Mouse (Mus musculus): ENCODE results near the gene Clta.

Gene Clta

DNA sequence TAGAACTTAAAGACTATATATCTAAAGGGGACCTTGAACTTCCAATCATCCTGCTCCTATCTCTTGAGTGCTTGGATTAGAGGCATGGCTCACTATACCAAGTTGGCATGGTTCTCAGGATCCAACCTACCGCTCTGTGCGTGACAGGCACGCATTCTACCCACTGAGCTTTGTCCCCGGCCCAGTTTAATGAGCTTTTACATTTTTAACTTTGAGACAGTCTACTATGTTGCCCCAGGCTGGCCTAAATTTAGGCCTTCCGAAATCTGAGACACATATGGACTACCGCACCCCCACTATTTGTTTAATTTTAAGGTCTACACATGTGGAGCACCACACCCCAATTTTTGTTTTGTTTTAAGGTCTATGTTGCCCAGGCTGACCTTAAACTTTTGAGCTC lies 23.4 kb upstream of the Clta start:
- no peak for DNase-seq

DNA sequence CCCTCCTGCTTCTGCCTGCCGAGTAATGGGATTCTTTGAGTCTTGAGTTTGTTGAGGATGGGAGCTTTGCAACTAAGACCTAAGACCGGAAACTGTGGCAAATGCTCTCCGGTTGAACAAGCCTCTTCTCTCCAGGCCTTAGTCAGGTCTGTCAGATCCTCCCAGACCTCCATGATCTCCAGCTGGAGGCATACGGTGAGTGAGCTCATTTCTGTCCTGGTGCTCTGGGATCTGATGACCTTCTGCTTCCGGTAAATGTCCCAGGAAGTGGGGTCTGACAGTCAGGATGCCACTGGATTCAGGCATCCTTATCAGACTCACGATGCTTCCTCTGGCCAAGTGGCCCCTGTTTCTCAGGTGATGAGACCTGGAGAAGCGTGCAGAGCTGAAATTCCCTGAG lies 23.0 kb upstream of the Clta start:
- DNase-seq, result no peak

GRCm38 (mm10) chr4:43982053-43982732 lies 22.1 kb upstream of the Clta start:
- DNase-seq, result peak; percentile 91 to 93

- no peak for DNase-seq
These were observed 21.1 kb upstream of the Clta start, which contains the start of gene Ccin for GRCm38 (mm10) chr4:43983181-43983580. TSS of gene Ccin (plus strand) at chr4:43983483.

- no peak for DNase-seq
These were observed 20.5 kb upstream of the Clta start for GRCm38 (mm10) chr4:43983756-43984155.

DNA sequence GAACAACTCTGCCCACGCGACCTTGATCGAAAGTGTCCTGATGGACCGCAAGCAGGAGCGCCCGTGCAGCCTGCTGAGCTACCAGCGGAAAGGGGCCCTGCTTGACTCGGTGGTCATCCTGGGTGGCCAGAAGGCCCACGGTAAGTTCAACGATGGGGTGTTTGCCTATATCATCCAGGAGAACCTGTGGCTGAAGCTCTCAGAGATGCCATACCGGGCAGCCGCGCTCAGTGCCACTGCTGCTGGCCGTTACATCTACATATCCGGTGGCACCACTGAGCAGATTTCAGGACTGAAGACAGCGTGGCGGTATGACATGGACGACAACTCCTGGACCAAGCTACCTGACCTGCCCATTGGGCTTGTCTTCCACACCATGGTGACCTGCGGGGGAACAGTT lies 19.9 kb upstream of the Clta start:
- DNase-seq, result no peak

DNA sequence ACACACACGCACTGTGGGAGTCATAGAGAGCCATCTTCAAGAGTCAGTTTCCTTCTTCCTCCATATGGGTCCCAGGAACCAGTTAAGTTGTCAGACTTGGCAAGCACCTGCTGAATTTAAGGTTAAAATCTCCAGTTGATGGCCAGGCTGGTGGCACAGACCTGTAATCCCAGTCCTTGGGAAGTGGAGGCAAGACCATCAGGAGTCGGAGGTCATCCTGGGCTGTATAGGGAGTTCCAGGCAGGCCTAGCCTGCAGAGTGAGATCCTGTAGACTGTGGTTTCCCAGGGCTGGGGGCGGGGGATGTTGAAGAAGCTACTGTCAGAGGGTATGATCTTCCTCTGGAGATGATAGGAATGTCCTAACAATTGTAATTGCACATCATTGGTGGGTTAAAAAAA lies 15.3 kb upstream of the Clta start:
- no peak for DNase-seq

DNA sequence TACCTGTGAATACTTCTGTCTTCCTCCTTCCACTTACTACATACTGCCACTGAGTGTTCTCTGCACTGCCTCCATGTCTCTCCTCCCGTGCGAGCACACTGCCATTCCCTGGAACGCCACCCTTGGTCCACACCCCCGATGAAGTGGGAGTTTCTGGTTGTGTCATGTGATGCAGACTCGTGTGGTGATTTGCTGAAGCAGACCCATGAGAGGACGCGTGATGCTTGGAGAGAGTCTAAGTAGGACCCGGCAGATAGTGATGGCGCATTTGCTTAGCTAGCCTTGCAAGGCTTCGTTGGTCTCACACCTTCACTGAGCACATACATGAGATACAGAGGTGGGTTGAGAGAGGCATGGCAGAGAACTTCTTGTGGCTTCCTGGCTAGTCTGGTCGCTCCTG lies 11.2 kb upstream of the Clta start:
- DNase-seq, result no peak

DNA sequence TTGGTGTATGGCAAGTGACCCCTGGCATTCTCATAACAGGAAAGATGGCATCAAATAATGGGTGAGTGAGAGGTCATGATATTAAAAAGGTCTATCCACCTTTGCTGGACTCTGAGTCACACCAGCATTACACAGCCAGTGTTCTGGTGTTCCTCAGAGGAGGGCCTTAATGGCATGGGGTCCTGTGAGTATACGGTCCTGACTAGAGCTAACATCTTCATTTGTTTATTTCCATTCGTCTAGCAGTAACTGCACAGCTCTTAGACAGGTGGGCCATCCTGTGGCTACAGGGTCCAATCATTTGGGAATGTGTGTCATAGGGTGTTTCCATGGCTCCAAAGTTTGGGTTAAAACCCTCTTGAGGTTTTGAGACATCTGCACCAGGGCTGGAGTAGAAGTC lies 9.9 kb upstream of the Clta start:
- no peak for DNase-seq

DNA sequence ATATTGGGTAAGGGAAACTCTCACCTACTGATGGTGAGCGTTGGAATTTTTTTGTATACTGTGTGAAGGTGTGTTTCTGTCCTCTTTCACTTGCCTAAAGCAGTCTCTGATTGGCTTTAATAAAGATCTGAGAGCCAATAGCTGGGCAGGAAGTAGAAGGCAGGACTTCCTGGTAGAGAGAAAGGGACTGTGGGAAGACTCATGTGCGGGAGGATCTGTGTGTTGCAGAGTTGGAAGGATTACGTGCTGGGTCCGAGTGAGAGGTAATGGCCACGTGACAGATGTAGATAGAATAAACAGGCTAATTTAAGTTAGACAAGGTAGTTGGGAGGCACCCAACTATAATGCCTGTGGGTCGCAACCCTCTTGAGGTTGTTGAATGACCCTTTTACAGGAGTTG lies 630 bp upstream of the Clta start:
- DNase-seq, result peak in 1 of 2 experiments; percentile 50

DNA sequence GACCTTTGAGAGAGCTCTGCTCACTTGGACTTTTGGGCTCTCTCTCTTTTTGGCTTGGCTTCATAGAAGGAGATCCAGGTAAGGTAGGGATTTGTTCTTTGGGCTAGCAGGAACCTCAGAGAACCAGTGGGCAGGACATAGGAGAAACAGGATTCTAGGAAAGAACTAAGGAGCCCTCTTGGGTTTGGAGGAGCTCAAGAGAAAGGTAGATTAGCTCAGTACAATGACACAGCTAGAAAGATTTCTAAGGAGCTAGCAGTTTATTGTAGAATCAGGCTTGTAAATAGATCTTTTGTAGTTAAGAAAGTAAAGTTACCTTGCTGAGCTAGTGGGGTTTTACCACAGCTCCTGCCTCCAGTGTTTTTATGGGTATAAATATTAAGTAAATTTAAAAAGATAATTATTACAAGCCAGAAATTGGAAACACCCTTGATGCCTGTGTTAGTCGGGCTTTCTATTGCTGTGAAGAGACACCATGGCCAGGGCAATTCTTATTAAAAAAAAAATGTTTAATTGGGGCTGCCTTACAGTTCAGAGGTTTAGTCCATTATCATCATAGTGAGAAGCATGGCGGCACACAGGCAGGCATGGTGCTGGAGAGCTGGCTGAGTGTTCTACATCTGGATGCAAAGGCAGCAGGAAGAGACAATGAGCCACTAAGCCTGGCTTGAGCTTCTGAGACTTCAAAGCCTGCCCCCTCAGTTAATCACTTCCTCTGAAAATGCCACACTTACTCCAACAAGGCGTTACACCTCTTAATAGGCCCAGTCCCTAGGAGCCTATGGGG lies 564 bp downstream of the Clta start:
- DNase-seq, result no peak

GRCm38 (mm10) chr4:44010176-44010575 lies 5.9 kb downstream of the Clta start:
- no peak for DNase-seq

DNA sequence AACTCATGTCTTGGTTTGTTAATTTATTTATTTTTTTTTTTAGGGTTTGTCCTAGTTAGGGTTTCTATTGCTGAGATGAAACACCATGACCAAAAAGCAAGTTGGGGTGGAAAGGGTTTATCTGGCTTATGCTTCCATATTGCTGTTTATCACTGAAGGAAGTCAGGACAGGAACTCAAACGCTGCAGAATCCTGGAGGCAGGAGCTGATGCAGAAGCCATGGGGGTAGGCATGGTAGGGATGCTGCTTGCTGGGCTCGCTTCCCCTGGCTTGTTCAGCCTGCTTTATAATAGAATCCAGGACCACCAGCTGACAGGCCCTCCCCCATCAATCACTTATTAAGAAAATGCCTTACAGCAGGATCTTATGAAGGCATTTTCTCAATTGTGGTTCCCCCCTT lies 6.6 kb downstream of the Clta start:
- no peak for DNase-seq

DNA sequence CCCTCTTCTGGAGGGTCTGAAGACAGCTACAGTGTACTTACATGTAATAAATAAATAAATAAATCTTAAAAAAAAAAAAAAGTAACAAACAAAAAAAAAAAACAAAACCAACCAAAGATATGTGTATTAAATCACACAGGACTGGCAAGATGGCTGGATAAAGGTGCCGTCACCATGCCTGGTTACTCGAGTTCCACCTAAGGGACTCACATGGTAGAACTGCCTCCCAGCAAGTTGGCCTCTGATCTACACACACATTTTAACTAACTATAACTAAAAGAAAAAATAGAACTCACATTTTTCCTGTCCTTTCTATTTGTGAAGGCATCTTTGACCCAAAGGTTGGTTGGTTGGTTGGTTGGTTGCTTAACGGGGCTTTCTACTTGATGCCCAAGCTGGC lies 7.5 kb downstream of the Clta start:
- no peak for DNase-seq

DNA sequence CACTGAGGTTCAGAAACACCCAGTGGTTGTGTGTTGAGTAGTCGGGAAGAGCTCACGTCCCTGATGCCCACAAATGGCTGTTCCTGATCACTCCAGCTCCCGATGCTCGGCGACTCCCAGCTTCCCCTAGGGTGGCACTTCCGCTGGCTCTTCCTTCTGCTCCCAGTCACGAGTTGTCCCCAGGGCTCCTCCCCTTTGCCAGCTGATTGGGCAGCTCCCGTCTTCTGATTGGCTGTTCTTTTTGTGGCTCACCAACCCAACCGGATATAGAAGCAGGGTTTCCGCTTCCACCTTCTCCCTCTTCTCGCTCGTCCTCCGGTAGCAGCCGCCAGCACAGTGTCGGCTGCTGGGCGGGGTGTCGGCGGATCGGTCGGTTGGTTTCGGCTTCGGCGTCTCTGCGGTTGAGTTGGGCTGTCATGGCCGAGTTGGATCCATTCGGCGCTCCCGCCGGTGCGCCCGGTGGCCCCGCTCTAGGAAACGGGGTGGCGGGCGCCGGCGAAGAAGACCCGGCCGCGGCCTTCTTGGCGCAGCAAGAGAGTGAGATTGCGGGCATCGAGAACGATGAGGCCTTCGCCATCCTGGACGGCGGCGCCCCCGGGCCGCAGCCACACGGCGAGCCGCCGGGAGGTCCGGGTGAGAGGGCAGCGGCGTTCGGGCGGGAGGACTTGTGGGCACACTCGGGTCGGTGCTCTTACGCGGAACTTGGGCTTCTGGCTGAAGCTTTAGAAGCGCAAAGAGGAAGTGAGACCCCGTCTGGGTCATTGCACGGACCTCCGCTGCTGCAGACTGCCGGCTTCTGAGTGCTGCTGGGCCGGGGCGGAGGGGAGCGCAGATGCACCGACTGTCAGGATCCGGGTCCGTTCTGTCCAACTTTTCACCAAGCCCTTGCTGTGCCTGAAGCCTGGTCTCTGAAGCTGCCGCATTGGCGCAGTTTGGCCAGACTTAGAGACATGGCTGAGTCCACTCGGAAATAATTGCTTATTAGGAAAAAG lies 8.4 kb downstream of the Clta start:
- peak; percentile 96 to 97 for DNase-seq

DNA sequence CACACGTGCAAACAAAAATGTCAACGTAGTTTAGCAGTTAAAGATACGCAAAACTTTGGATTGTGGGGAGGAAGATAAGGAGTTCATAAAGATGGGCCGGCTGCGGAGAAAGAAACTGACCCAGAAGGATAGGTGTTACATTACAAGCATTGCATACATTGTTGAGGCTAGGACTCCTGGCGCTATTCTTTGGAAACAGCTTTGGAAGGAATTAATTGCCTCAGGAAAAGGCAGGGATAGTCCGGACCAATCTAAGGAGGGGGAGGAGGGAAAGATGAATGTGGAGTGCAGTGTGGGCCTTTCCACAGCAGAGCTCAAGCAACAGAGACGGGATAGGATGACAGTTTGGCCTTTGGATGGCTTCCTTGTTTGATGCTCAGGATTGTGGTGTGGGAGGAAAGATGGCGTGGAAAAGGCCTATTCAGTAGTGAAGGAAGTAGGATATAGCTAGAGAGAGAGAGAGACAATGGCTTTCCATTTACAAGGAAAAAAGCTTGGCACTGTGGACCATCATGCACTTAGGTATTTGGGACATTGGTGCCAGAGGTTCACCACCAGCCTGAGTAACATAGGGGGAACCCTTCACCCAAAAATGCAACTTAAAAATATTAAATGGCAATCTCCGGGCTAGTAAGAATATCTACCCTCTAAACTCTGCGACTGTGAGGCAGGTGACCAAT lies 9.3 kb downstream of the Clta start:
- DNase-seq, result no peak

DNA sequence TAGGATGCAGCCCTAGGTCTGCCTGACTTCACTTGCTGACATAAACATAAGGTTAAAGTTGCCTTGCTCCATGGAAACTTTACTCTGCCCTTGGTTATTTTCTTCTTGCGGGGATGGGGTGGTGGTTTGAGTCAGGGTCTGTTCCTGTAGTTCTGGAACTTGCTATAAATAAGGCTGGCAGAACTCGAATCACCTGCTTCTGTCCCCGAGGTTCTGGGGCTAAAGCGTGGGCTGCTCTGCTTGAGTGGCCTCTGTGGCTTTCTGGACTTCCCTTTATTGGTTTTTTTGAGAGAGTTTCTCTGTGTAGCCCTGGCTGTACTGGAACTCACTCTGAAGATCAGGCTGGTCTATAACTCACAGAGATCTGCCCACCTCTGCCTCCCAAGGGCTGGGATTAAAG lies 11.8 kb downstream of the Clta start:
- DNase-seq, result no peak

GRCm38 (mm10) chr4:44016791-44017190 lies 12.5 kb downstream of the Clta start:
- no peak for DNase-seq

DNA sequence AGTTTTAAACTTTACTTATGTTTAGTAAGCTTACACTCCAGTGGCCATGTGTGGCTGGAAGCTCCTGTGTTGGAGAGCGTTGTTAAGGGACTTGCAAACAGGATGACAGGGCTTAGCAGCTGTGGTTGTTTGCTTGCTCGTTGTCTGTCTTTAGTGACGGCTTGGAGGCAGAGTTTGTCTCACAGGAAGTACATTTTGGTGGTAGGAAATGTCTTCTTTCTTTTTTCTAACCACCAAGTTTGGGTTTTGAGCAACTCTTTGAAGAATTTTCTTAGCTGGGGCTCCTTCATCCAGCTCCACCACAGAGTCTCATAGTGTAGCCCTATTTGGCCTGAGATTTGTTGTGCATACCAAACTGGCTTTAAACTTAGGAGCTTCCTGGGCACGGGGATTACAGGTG lies 18.1 kb downstream of the Clta start:
- DNase-seq, result no peak

DNA sequence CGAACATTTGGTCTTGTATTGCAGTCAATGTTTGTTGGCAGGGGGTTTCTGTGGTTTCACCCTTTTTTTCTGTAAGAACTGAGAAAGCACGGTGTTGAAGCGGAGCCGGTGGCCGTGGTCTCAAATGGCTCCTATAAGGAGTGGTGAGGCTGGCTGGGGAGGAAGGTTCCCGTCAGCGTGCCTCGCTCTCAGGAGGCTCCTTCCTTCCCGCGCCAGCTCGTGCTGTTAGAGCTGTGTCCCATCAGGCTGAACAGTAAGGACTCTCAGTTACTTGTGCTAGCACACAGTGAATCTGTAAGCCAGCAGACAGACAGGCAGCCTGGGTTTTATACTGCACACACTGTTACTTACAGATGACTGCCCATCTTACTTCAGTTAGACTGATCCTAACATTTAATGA lies 18.5 kb downstream of the Clta start:
- DNase-seq, result no peak

- DNase-seq, result no peak
These were observed 19.4 kb downstream of the Clta start for GRCm38 (mm10) chr4:44023681-44024080.

DNA sequence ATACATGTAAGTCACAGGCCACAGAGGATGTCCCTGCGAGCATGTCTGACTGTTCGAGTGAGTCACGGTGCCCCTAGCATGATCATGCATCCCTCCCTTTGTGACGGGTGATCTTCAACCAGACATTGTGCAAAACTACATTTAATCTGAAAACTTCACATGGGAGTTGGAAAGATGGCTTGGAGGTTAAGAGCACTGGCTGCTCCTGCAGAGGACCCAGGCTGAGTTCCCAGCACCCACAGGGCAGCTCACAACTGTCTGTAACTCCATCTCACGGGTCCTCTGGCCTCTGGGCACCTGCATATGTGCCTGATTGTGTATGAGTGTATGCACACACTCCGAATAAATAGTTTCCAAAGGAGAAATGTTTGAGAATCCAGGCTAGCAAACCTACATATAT lies 20.0 kb downstream of the Clta start:
- DNase-seq, result no peak

DNA sequence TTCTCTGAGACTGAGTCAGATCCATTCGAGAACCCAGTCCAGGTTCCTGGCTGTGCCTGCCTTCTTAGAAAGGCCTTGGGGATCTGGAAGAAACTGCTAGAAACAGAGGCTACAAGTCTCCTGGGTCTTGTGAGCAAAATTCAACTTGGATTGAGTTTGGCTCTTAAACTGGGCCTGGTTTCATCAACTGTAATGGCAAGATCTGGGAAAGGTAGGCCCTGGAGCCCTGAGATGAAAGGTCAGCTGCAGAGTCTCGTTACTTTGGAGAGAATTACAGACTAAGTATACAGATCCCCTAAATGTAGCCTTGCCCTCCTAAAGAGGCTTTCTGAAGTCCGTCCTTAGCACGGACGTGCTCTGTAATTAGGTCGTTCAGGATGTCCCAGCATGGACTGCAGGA lies 21.3 kb downstream of the Clta start:
- DNase-seq, result no peak

All from lung, adult 18-20 months (tissue).